23 mouse cellular contexts compared by ENCODE assay signal in the genomic region with DNA sequence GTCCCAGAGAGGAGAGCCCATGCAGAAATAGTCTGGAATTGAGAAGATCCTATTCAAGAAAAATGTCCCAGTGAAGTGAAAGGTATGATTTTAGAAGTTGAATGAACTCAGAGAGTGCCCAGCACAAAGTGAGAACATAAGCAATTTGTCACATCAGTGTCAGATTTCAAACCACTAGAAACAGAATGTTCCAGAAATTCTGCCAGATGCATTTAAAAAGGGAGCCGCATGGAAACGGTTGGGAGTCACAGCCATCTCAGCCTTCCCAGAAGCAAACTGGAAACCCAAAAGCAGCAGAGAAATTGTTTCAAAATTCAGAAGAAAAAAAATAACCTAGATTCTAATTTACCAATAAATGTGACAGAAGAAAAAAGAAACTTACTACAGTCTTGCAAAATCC.
DNase-seq lines count a peak whose midpoint lies in the region; ATAC-seq and TF ChIP-seq lines count a peak whose summit lies in the region.
"Had no signal": no experiment of that assay in that cellular context is flagged by ENCODE, and none has a peak within 500 bp of the region (broad histone marks: within the 10 kb centered on the region; RNA-seq: fewer than 3 reads in every experiment).

No protein-coding gene starts in this region.

- DNase-seq in gastrocnemius, adult 2 months, result no peak
- no peak for DNase-seq in gastrocnemius, postnatal 36 days
- no peak for DNase-seq in left cerebral cortex, adult 2 months (ENCODE audit: extremely low spot score in 1 of 2, low spot score in 2 of 2)
- DNase-seq in left cerebral cortex, adult 8-10 months (ENCODE audit: low spot score in 2 of 2), result no peak
- DNase-seq in adipocyte (ENCODE audit: low spot score) (peak; percentile 81), liver (no peak)
- no peak for DNase-seq in hindbrain, postnatal 0 days (ENCODE audit: low spot score)
- DNase-seq: adrenal gland, postnatal 10 days; cerebellum, adult 11-12 months; cerebellum, postnatal 14 days; kidney, adult 9 months; kidney, postnatal 25 days; lung, embryonic 14.5 days; right cerebral cortex, adult 18-20 months; thymus, postnatal 14 days had no signal

- H3K9ac ChIP-seq in limb, embryonic 12.5 days (replicated peaks), result no peak overlapping the region
- no peak overlapping the region for H3K9ac ChIP-seq in hindbrain, postnatal 0 days (replicated peaks; ENCODE audit: low read length)
- H3K9ac ChIP-seq: hindbrain, embryonic 14.5 days; intestine, embryonic 15.5 days; lung, embryonic 14.5 days; midbrain, embryonic 13.5 days; neural tube, embryonic 12.5 days had no signal

- no peak for ATAC-seq in limb, embryonic 12.5 days (ENCODE audit: insufficient number of reproducible peaks, insufficient read depth, low FRiP score, low TSS enrichment, low read depth)
- ATAC-seq in hindbrain, postnatal 0 days, result no peak
- ATAC-seq: forebrain, embryonic 14.5 days; intestine, embryonic 15.5 days; midbrain, embryonic 13.5 days had no signal

- no peaks in the 10 kb centered on the region for H3K9me3 ChIP-seq in limb, embryonic 12.5 days
- H3K9me3 ChIP-seq in hindbrain, postnatal 0 days (ENCODE audit: low read length), result no peaks in the 10 kb centered on the region
- H3K9me3 ChIP-seq: intestine, embryonic 15.5 days; midbrain, embryonic 13.5 days; neural tube, embryonic 12.5 days had no signal

- no peaks in the 10 kb centered on the region for H3K27me3 ChIP-seq in limb, embryonic 12.5 days
- H3K27me3 ChIP-seq in hindbrain, postnatal 0 days (ENCODE audit: insufficient read depth, low read length), result no peaks in the 10 kb centered on the region
- H3K27me3 ChIP-seq: intestine, embryonic 15.5 days; midbrain, embryonic 13.5 days; neural tube, embryonic 12.5 days had no signal

- peaks cover 29% of the 10 kb centered on the region for H3K4me1 ChIP-seq in limb, embryonic 12.5 days (replicated peaks)
- no peaks in the 10 kb centered on the region for H3K4me1 ChIP-seq in hindbrain, postnatal 0 days (ENCODE audit: insufficient read depth, low read length)
- H3K4me1 ChIP-seq: intestine, embryonic 15.5 days; neural tube, embryonic 12.5 days had no signal

- intact Hi-C loops in gastrocnemius, adult 2 months (cut with DNase I), result no loop called here
- intact Hi-C loops in gastrocnemius, postnatal 36 days (cut with DNase I), result no loop called here
- intact Hi-C loops in left cerebral cortex, adult 2 months (cut with DNase I), result no loop called here

- no peak for TF ChIP-seq CTCF in gastrocnemius, adult 2 months (IDR thresholded peaks at IDR 0.05)
- no peak for TF ChIP-seq CTCF in left cerebral cortex, adult 2 months (IDR thresholded peaks at IDR 0.05)
- no peak for TF ChIP-seq CTCF in hindbrain, postnatal 0 days (IDR thresholded peaks at IDR 0.05; ENCODE audit: low read depth)

- no peaks in the 10 kb centered on the region for H3K36me3 ChIP-seq in limb, embryonic 12.5 days
- 0 out of 2 replicates have a peak, but pooled peaks cover 3% of the 10 kb centered on the region for H3K36me3 ChIP-seq in hindbrain, postnatal 0 days (ENCODE audit: insufficient read depth, low read length)
- H3K36me3 ChIP-seq: intestine, embryonic 15.5 days had no signal

- no peak overlapping the region for H3K4me3 ChIP-seq in gastrocnemius, adult 2 months
- no peak overlapping the region for H3K4me3 ChIP-seq in left cerebral cortex, adult 2 months
- no peak overlapping the region for H3K4me3 ChIP-seq in limb, embryonic 12.5 days (replicated peaks)
- H3K4me3 ChIP-seq in hindbrain, postnatal 0 days (ENCODE audit: low read length), result no peak overlapping the region
- H3K4me3 ChIP-seq: intestine, embryonic 15.5 days; midbrain, embryonic 13.5 days; neural tube, embryonic 12.5 days had no signal

- WGBS in limb, embryonic 12.5 days, result 44% methylated on average over 2 of the region's 2 CpGs
- WGBS in hindbrain, postnatal 0 days, result 63% methylated on average over 2 of the region's 2 CpGs

- H3K4me2 ChIP-seq in limb, embryonic 12.5 days, result no peak overlapping the region
- no peak overlapping the region for H3K4me2 ChIP-seq in hindbrain, postnatal 0 days (ENCODE audit: low read depth, low read length)
- H3K4me2 ChIP-seq: heart, embryonic 11.5 days; hindbrain, embryonic 14.5 days; intestine, embryonic 15.5 days; liver, embryonic 11.5 days; lung, embryonic 14.5 days; midbrain, embryonic 13.5 days; neural tube, embryonic 12.5 days had no signal

- H3K27ac ChIP-seq in gastrocnemius, adult 2 months, result peak overlapping the region; percentile 75
- H3K27ac ChIP-seq in left cerebral cortex, adult 2 months, result peak overlapping the region; percentile 40; the same call in 1 of the 2 replicates
- H3K27ac ChIP-seq in limb, embryonic 12.5 days, result peak overlapping the region; percentile 71; the same call in 1 of the 2 replicates
- no peak overlapping the region for H3K27ac ChIP-seq in hindbrain, postnatal 0 days
- H3K27ac ChIP-seq: hindbrain, embryonic 14.5 days; intestine, embryonic 15.5 days; midbrain, embryonic 13.5 days; neural tube, embryonic 12.5 days had no signal
